Mouse (Mus musculus) brain, embryonic 14.5 days (tissue): ENCODE results near the gene Hdgfl2.

ENCODE experiments used
- CTCF ChIP-seq: fragments of 200-500 bp; IDR thresholded peaks from 2 replicates; pipeline ENCODE4 v1.5.1; 2012; ENCODE audit warnings: inconsistent platforms, mild to moderate bottlenecking, moderate library complexity, borderline replicate concordance; ENCODE audit not compliant: insufficient read depth, insufficient read length; ENCODE audit errors: extremely low read depth
- POLR2A ChIP-seq: fragments of 200-500 bp; IDR thresholded peaks from 2 replicates; pipeline ENCODE4 v1.6.1; 2012; ENCODE audit warnings: mild to moderate bottlenecking, inconsistent platforms, borderline replicate concordance; ENCODE audit not compliant: poor library complexity, insufficient read depth, insufficient read length, severe bottlenecking; ENCODE audit errors: extremely low read depth

- no peak for TF ChIP-seq CTCF
- TF ChIP-seq POLR2A: no peak
Measured at GRCm38 (mm10) chr17:56123681-56124340, 44.4 kb downstream of the Hdgfl2 start.
